Mouse (Mus musculus) inflammation-experienced regulatory T-cells, adult 6 months (primary cell): ENCODE data around the gene Txk. TPM values are rescaled to one million over a fixed set of nuclear protein-coding genes. Genes with fewer than 3 reads are reported as not detected.

ENCODE experiments used
- ATAC-seq: one replicate; pipeline ENCODE4 v1.8.0; 2017
- polyA plus RNA-seq, 3 experiments: library from polyadenylated mRNA; unstranded; fragments of 100-300 nt; shearing (Covaris generic); gene quantifications; one replicate each; pipeline ENCODE4 v1.2.1; 2017

Gene Txk
- 10 to 100 TPM; 46.0 to 52.1 (median 51.6) TPM for polyA plus RNA-seq

DNA sequence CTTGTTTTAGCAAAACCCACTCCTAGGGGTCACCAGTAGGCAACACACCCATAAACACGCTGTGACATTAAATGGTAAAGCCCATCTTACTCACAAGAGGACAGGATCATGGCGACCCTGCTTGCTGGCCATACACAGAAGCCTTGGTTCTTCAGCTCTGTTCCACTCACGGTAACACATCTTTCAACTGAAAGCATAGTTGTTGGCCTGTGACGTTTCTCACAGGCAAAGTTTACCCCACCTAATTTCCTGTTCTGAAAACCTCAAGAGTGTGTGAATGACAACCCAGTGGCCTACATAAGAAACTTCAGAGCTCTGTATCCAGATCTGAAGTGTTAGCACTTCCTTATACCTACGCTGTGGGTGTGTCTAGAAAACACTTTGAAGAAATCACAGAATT lies at the start of gene Txk:
Txk (minus strand) TSS at position 193 of the 400 bp plus-strand sequence.
- peak; percentile 97 for ATAC-seq

DNA sequence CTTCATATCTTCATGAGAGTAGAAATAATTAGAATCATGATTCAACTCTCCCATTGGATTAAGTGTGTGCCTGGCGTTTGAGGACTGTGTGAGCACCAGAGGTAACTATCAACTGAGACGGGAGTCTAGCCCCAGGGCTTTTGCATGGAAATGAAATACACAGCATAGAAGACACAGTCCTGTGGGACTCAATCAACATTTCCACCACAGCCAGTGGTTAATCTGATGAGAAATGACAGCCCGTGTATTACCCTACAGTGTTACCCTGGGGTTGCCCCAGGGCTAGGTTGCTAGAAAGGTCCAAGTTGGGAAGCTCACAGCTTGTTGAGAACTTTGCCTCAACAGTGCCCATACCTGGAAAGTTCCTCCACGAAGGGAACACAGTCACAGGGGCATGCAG lies 46.0 kb upstream of the Txk start:
- no peak for ATAC-seq

DNA sequence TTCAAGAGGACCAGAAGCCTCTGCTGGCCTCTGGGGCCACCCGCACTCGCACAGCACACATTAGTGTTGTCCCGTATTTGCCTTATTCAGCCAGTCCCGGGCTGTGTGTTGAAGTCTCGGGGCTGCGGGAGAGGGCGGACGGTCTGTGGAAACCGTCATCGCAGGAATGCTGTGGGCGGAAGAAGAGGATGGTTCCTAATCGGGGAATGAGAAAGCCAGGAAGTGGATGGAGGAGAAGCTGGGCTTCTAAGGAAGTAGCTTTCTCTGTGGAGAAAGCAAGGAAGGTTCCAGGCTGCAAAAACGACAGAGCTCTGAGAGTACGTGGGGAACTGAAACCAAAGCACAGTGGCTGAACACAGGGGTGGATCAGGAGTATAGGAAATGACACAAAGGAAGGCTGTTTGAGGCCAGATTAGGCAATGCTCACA lies 43.6 kb upstream of the Txk start:
- no peak for ATAC-seq

DNA sequence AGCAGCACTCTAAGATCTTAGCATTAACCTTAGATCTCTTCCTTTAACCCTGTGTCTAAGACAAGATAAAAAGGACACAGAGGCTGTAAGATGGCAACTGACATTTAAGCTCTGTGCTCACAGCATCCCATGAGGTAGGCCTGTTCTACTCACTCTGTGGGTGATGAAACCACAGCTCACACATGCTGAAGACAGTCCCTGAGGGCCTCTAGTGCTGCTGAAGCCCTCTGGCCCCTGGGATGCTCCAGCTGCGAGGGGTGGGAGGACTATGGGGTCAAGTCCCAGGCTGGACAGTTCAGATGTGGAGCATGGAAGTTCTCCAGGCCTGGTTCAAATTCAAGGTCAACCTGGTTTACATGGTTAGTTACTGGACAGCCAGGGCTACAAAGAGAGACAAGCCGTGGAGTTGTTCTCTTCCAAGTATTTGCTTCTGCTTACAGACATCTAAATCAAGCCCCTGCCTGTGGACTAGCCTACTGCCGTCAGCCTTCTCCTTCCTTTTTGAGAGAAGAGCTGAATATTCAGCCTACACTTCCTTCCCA lies 40.8 kb upstream of the Txk start:
- ATAC-seq: no peak

DNA sequence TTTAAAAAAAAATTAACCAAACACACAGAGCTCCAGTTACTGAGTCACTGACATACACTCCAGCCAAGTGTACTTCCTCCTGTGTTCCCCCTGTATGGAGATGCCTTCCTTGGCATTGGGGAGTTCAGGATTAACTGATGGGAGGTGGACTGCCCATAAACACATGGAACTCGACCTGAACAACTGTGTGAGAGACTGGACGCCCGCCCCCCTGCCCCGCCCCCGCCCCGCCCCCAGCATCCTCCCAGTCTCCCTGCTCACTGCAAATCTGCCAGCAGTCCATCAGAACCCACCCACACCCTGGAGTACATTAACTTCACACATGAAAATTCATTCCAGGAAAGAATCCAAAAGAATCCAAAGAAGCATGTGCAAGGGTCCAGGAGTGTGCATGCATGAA lies 39.2 kb upstream of the Txk start:
- no peak for ATAC-seq

DNA sequence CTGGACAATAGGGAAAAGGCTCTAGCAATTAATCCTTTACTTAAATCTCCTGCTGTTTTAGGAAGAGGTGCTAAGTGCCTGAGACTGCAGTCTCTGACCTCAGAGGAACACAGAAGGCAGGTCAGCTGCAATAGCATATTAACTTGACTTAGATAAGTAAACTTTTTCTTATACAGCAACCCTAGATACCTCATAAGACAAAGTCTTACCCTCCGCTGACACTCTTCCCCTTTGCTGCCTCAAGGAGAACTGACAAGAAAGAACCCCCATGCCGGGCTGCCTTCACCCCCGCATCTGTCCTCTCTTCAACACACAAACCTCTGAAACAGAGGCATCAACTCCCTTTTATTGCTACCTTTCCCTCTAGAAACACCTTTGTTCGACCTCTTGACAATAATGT lies 38.8 kb upstream of the Txk start:
- no peak for ATAC-seq

DNA sequence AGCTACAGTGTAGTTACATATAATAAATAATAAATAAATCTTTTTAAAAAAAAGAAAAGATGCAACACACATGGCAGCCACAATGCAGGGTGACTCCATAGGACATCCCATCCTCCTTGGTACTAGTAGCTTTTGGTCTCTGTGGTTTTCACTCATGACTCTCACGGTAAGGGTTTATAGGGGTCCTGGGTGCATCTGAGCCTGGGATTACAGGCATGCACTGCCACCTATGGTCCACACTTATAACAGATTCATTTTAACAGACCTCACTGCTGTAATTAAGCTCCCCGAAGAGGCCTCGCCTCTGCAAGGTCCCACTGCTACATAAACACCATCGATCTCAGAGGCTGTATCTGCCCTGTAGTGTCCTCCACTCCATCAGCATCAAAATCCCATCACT lies 32.9 kb upstream of the Txk start:
- no peak for ATAC-seq

DNA sequence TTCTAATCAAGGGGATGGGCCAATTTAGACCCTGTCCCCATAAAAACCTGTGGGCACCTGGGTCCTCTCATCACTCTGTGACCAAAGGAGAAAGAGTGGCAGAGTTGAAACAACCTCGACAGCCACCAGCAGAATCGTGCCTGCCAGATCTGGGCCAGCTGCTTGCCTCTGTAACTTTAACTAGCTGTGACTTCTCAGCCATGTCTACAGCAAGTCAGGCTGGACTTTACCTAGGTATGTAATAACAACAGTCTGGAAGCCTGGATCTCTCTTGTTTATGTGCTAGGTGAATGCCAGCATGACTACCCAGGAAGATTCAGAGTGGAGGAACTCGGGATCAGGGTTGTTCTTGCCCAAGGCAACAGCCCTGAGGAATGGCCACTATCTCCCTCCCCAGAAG lies 32.1 kb upstream of the Txk start:
- no peak for ATAC-seq

DNA sequence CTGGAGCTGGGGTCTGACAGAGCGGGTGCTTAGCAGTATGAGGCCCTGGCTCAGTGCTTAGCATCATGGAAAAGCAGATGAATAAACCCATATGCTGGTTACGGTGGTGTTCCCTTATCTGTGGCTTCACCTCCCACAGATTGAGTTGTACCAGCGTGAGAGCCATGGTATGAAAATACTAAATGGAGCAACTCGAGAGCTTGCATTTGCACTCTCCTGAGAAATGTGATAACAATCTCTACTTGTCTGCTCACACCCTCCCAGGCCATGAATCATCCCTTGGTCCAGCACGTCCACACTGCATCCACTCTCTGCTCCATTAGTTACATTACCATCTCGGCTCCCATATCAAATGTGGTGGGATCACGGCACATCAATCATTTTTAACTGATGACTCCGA lies 31.4 kb upstream of the Txk start:
- ATAC-seq: no peak

DNA sequence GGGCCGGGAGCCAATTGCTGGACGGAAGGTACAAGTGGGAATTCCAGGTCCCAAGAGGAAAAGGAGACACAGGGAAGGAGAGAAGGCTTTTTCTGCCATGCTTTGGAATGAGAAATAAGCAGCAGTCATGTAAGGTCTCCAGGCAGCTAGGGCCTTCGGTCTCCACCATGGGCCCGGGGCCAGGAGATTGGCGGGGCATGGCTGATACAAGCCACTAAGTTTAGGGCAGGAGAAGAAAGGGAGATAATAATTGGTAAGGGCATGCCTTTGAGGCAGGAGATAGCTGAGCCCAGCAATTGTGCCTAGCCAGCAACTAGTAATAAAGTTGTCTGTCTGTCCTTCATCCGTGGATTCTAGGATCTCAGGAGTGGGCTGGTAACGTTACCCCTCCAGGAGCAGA lies 30.5 kb upstream of the Txk start:
- ATAC-seq: no peak

DNA sequence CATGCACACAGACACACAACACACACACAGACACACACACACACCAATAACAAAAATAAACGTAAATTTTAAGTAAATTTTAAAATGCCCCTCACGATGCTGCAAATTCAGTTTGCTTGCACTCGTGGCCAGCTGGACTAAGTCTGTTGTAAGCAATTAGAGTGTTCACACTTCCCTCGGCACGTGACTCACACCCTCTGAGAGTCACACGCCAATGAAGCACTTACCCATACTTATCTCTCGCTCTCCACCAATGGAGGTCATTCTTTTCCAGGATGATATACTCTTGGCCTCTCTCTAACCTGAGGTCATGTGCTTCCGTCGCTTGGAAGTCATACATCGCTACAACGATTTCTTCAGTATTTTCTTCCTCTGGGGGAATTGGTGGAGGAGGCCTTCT lies 29.2 kb upstream of the Txk start:
- no peak for ATAC-seq

DNA sequence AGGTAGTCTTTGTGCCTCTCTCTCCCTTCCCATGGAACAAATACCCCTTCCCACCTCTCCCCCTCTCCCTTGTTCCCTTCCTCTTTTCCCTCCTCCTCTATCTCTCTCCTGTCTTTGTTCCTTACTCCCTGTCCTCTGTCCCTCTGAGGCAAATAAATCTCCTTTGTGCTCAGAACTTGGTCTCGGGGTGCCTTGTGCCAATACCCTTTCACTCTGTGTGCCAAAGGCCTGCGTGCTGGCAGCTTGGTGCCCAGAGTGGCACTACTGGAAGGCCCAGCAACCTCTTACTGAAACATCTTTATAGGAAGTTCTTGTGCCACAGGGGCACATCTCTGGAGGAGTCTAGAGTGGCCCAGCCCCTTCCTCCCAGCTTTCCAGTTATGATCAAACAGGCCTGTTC lies 24.0 kb upstream of the Txk start:
- ATAC-seq: no peak

DNA sequence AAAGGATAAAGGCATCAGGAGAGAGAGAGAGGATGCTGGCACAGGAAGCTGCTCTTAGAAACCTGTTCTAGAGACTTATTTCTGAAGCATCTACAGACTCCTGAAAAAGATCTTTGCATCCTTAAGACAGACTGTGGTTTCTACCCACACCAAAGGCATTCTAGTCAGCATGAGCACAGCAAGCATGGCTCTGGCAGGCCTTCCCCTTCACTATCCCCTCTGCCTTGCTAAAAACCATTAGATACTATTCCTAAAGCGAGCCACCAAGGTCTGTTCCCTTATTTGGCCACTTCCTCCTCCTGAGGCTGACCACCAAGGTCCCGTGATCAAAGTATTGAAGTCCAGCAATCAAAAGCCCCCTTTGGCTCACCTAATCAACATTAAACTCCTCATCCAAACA lies 23.6 kb upstream of the Txk start:
- no peak for ATAC-seq

DNA sequence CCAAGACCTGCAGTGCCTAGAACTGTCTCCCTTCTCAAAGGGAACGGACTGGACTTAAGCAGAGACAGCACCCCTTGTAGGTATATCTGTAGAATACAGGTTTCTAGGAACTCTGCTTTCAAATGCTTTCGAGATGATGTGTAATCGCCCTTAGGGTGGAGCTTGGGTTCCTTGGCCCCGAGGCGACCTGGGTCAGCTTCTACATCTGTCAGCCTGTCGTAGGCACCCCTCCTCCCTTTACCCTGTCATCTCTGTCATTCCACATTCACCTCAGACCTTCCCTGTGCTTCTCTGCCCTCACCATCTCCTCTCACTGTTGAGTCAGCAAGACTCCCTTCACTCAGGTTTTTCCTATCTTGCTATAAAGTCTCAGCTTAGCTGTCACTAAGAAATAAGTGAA lies 17.3 kb upstream of the Txk start:
- ATAC-seq: no peak

DNA sequence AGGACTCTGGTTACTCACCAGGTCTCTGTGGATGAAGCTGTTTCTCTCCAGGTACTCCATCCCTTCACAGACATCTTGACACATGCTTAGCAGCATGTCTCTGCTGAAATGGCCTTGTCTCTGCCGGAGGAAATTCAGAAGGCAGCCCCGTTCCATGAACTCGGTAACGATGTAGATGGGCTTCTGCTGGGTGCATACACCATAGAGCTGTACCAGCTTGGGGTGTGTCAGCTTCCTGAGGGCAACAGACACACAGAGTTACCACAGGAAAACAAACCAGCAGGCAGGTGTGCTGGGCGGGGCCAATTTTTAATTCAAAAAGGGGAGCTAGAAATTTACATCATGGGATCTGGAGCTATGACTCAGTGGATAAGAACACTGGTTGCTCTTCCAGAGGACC lies 11.0 kb upstream of the Txk start:
- no peak for ATAC-seq

DNA sequence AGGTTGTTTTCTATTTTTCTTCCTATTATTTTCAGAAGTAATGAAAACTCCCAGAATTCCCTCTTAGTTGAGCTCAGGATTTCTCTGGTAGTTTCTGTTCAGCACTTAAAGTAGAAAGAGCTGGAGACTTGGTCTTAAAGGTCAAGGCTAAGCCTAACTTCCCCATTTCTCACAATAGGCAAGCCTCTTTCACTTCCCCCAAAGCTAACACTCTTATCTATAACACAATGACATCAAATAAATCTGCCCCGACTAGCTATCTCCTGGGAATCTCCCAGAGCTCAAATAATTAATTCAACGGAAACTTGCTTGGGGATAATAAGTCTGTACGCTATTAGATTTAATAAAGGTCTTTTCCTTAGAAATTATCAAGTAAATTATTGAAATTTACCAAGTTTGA lies 10.4 kb upstream of the Txk start:
- ATAC-seq: no peak

DNA sequence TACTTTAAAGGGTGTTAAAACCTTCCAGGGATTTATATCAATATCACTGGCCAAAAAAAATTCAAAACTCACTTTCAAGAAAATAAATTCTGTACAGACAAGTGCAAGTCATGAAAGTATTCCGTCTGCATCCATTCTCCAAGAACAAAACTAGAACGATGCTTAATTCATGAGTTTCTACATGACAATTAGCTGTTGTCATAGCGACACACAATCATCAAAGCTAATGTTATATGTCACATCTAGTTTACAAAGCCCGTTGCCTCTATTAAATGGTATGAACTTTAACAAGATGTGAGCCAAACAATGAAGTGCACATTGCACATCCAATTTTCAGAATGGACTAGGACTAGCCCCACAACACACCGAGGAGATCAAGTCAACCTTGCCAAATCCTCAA lies 9.2 kb upstream of the Txk start:
- ATAC-seq: no peak

DNA sequence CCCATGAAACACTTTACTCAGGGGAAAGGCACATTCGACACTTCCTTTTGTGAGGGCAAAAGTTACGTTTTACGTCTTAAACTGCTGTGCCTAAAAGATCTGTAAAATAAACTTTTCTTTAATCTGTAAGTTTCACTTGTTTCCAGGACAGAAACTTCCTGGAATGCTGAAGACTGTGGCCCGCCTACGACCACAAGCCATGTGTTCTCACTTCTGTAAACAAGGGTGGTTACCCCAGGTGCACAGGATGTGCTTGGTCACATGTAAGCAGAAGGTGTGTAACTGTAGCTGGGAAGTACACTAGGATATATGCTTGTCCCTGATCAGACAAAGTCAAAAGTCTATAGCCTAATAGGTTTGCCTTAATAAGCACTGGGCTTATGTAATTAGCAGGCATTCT lies 8.7 kb upstream of the Txk start:
- peak; percentile 68 for ATAC-seq

DNA sequence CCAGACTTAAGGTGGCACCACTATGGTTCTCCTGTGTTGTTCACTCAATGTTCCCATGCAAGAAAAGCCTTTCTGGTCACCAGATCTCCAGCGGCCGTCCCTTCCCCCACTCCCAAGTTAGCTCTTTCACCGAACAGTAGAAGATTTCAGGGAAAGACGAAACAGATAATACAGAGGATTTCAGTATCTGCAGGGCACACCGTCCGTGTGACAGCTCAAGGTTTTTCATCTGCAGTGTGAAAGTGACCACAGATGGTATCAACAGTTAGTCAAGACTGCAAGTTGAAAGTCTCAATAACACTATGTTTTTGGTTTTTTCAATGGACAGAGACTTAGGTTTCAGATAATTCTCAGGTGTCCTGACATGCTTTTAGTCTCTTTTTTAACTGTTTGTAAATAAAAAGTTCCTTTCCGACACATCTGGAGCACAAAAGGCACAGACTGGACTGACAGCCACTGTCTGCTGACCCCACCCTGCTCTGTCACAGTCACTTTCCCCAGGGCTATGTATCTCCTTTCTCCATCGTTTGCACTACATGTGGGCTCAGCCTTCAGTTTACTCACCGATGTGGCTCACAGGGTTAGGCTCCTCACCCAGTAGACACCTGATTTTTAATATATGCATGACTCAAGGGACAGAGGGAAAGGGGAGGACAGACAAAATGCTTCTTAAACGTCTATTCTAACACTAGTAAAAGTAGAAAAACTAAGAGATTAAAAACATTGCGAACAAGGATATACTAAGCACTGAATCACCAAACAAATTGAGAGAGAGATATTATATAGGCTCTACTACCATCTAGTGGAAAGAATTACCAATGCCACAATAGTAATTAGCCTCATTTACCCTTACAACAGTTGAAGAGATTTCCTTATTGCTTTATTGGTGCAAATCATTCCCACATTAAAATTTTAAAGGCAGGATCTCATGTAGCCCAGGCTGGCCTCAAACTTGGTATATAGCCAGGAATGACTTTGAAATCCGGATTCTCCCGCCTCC lies 6.6 kb upstream of the Txk start:
- peak; percentile 68 for ATAC-seq

DNA sequence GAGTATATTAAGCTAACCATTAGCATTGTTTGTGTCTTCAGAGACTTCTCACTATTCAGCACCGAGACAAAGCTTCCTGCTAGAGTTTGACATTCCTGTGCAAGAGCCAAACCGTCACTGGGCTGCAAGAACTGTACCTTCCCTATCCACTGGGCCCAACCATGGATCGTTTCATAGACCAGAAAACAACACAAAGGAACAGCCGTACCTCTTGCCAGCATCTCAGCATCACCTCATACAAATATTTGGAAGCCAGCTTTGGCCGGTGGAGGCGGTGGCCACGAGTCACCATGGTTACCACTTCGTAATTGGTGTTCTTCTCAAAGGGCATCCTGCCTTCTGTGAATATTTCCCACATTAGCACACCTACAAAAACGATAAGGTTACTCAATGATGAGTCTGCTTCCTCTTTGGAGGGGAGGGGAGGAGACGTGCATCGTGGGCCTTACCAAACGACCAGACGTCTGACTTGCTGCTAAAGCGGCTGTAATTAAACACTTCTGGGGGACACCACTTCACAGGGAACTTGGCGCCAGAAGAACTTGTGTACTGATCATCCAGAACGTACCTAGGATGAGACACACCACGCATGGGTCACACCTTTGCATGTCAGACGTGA lies 4.7 kb upstream of the Txk start:
- peak; percentile 16 for ATAC-seq

DNA sequence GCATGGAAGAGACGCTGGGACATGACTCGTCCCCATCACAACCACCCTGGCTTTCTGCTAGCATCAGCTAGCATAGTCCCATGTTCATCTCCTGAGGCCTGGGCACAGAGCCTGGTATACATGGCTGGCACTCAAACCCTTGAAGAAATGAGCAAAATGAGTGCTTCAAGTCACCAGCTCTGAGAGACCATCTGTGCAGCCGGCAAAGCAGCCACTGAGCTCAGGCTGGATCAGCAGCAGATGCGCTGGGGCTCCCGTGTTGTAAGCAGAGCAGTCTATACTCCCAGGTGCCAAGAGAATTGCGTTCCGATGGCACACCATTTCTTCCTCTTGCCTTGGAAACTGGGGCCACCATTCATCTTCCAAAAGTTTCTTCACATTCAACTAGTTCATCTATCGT lies 3.4 kb upstream of the Txk start:
- ATAC-seq: no peak

DNA sequence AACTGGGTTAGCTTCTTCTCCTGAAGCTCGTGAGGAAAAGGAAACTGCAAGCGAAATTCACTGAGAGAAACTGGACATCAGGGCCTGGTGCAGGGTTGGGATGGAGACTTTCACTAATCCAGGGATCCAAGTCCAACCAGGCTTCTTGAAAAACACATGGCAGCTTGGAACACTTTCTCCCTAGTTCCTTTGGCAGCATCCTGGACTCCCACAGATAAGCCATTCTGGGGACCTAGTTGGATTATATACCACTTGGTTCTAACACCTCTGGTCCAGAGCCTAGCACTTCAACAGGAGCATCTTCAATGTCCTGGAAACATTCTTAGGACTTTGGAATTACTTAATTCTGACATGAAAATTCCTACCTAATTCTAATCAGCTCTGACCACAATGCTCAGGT lies 2.5 kb upstream of the Txk start:
- no peak for ATAC-seq

DNA sequence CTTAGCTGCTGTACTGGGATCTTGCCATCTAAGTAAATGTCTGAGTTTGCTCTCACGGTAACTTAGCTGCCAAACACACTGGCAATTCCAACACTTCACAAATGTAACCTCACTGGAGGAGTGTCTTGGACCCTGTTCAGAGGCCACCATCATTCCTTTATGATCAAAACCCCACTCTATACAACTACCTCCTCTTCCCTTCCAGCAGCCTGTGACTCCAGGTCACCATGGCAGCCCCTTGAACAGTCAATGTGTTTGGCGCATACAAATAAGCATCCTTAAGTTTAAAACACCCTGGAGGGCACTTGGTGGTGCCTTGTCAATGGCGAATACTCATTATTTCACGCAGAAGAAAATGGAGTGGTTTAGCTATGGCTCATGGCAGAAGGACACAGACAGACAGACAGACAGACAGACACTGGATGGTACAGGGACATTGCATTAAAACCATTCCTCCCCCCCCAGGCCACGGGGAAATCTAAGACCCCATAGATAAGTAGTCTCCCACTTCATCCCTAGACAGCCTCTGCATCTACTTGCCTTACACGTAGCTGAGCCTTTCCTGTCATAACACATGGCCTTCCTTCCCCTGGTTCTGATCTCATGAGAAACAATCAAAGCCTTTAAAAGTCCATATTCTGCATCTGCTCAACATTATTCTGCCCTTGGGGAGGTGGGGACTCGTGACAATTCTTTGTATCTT lies 1.4 kb downstream of the Txk start:
- ATAC-seq: no peak
